18 mouse cellular contexts compared by ENCODE assay signal in genomic region chr2:144236791-144237584, GRCm38 (mm10). TPM values are rescaled to one million over a fixed set of nuclear protein-coding genes. Genes with fewer than 3 reads are reported as not detected.
DNase-seq lines count a peak whose midpoint lies in the region; ATAC-seq and TF ChIP-seq lines count a peak whose summit lies in the region.
"Had no signal": no experiment of that assay in that cellular context is flagged by ENCODE, and none has a peak within 500 bp of the region (broad histone marks: within the 10 kb centered on the region; RNA-seq: fewer than 3 reads in every experiment).

No protein-coding gene starts in this region.

- no peaks in the 10 kb centered on the region for H3K9me3 ChIP-seq in intestine, embryonic 16.5 days (ENCODE audit: control insufficient read depth, low read length)
- H3K9me3 ChIP-seq in stomach, postnatal 0 days (ENCODE audit: control insufficient read depth, low read length): 0 out of 2 replicates have a peak, but pooled peaks cover 7% of the 10 kb centered on the region
- no peaks in the 10 kb centered on the region for H3K9me3 ChIP-seq in forebrain, embryonic 14.5 days (replicated peaks; ENCODE audit: control insufficient read depth, low read length)
- H3K9me3 ChIP-seq: embryonic facial prominence, embryonic 13.5 days; forebrain, embryonic 13.5 days; hindbrain, embryonic 13.5 days had no signal

- no peak for TF ChIP-seq POLR2A in bone marrow macrophage, adult 2 months (IDR thresholded peaks at IDR 0.05; ENCODE audit: borderline replicate concordance, low read depth, low read length)

- 65% methylated on average over 9 of the region's 9 CpGs for WGBS in intestine, embryonic 16.5 days
- WGBS in stomach, postnatal 0 days: 57% methylated on average over 9 of the region's 9 CpGs
- WGBS in forebrain, embryonic 14.5 days: 71% methylated on average over 9 of the region's 9 CpGs

- no peaks in the 10 kb centered on the region for H3K27me3 ChIP-seq in intestine, embryonic 16.5 days (replicated peaks; ENCODE audit: control insufficient read depth, insufficient read depth, low read length)
- H3K27me3 ChIP-seq in stomach, postnatal 0 days (ENCODE audit: control insufficient read depth, insufficient read depth, low read length): no peaks in the 10 kb centered on the region
- H3K27me3 ChIP-seq in forebrain, embryonic 14.5 days (replicated peaks; ENCODE audit: control insufficient read depth, insufficient read depth, low read length): no peaks in the 10 kb centered on the region
- H3K27me3 ChIP-seq: embryonic facial prominence, embryonic 13.5 days; forebrain, embryonic 13.5 days; heart, embryonic 13.5 days; hindbrain, embryonic 13.5 days had no signal

- ATAC-seq in intestine, embryonic 16.5 days: peak; percentile 60
- ATAC-seq in stomach, postnatal 0 days (ENCODE audit: low FRiP score, low TSS enrichment): peak; percentile 54; the same call in 1 of the 2 replicates
- no peak for ATAC-seq in forebrain, embryonic 14.5 days
- ATAC-seq: forebrain, embryonic 13.5 days; inflammation-experienced regulatory T-cells, adult 6 months had no signal

- intact Hi-C loops in heart, postnatal 10 days (cut with DNase I): no loop called here

- TF ChIP-seq CTCF in bone marrow macrophage, adult 2 months (IDR thresholded peaks at IDR 0.05; ENCODE audit: low read depth, low read length): no peak
- no peak for TF ChIP-seq CTCF in stomach, postnatal 0 days (IDR thresholded peaks at IDR 0.05; ENCODE audit: low read depth)

- no peaks in the 10 kb centered on the region for H3K36me3 ChIP-seq in intestine, embryonic 16.5 days (ENCODE audit: control insufficient read depth, insufficient read depth, low read length)
- no peaks in the 10 kb centered on the region for H3K36me3 ChIP-seq in stomach, postnatal 0 days (ENCODE audit: control insufficient read depth, insufficient read depth, low read length)
- H3K36me3 ChIP-seq in forebrain, embryonic 14.5 days (ENCODE audit: control insufficient read depth, insufficient read depth, low read length): no peaks in the 10 kb centered on the region
- H3K36me3 ChIP-seq: embryonic facial prominence, embryonic 13.5 days; heart, embryonic 13.5 days; hindbrain, embryonic 13.5 days had no signal

- no peak overlapping the region for H3K9ac ChIP-seq in intestine, embryonic 16.5 days (ENCODE audit: low read depth, low read length)
- H3K9ac ChIP-seq in stomach, postnatal 0 days (ENCODE audit: low read length): no peak overlapping the region
- H3K9ac ChIP-seq in forebrain, embryonic 14.5 days (ENCODE audit: low read length): no peak overlapping the region
- H3K9ac ChIP-seq: embryonic facial prominence, embryonic 13.5 days; forebrain, embryonic 13.5 days; heart, embryonic 13.5 days; hindbrain, embryonic 13.5 days had no signal

- no peak for TF ChIP-seq EP300 in stomach, postnatal 0 days (optimal IDR thresholded peaks at IDR 0.05)

- 0 out of 2 replicates have a peak overlapping the region, but pooled peaks have one; percentile 1 for H3K27ac ChIP-seq in bone marrow macrophage, adult 2 months (ENCODE audit: insufficient read depth, low read depth, low read length)
- no peak overlapping the region for H3K27ac ChIP-seq in intestine, embryonic 16.5 days (ENCODE audit: low read length)
- no peak overlapping the region for H3K27ac ChIP-seq in stomach, postnatal 0 days (replicated peaks)
- H3K27ac ChIP-seq in forebrain, embryonic 14.5 days (ENCODE audit: low read depth, low read length): no peak overlapping the region
- H3K27ac ChIP-seq: embryonic facial prominence, embryonic 13.5 days; forebrain, embryonic 13.5 days; heart, embryonic 13.5 days; hindbrain, embryonic 13.5 days had no signal

- no peak overlapping the region for H3K4me3 ChIP-seq in bone marrow macrophage, adult 2 months (ENCODE audit: insufficient read depth, low read length)
- no peak overlapping the region for H3K4me3 ChIP-seq in intestine, embryonic 16.5 days (ENCODE audit: low read length)
- H3K4me3 ChIP-seq in stomach, postnatal 0 days (ENCODE audit: low read depth, low read length): no peak overlapping the region
- no peak overlapping the region for H3K4me3 ChIP-seq in forebrain, embryonic 14.5 days (ENCODE audit: low read depth, low read length)
- H3K4me3 ChIP-seq: embryonic facial prominence, embryonic 13.5 days; forebrain, embryonic 13.5 days; heart, embryonic 13.5 days; hindbrain, embryonic 13.5 days had no signal

- peak; percentile 90 for DNase-seq in heart, adult 11 months
- no peak for DNase-seq in heart, postnatal 10 days
- no peak for DNase-seq in stomach, postnatal 0 days (ENCODE audit: low spot score)
- no peak for DNase-seq in kidney, adult 18-20 months
- no peak for DNase-seq in forebrain, embryonic 14.5 days (ENCODE audit: low spot score)
- DNase-seq: adrenal gland, postnatal 10 days; cerebellum, adult 18-20 months; cerebellum, adult 9-11 months; cerebellum, postnatal 36 days; gastrocnemius, postnatal 14 days; heart, postnatal 4 days had no signal

- peaks cover 23% of the 10 kb centered on the region for H3K4me1 ChIP-seq in bone marrow macrophage, adult 2 months (ENCODE audit: control insufficient read depth, insufficient read depth, low read length)
- 0 out of 2 replicates have a peak, but pooled peaks cover 3% of the 10 kb centered on the region for H3K4me1 ChIP-seq in intestine, embryonic 16.5 days (ENCODE audit: control insufficient read depth, insufficient read depth, low read length)
- H3K4me1 ChIP-seq in stomach, postnatal 0 days (replicated peaks; ENCODE audit: control insufficient read depth, insufficient read depth): peaks cover 2% of the 10 kb centered on the region; the same call in 1 of the 2 replicates
- H3K4me1 ChIP-seq in forebrain, embryonic 14.5 days (ENCODE audit: control insufficient read depth, insufficient read depth, low read length): no peaks in the 10 kb centered on the region
- H3K4me1 ChIP-seq: forebrain, embryonic 13.5 days; heart, embryonic 13.5 days had no signal

- no peak overlapping the region for H3K4me2 ChIP-seq in intestine, embryonic 16.5 days (ENCODE audit: low read depth, low read length)
- H3K4me2 ChIP-seq in stomach, postnatal 0 days (replicated peaks; ENCODE audit: low read depth): no peak overlapping the region
- H3K4me2 ChIP-seq in forebrain, embryonic 14.5 days (ENCODE audit: low read length): no peak overlapping the region
- H3K4me2 ChIP-seq: embryonic facial prominence, embryonic 13.5 days; forebrain, embryonic 13.5 days; heart, embryonic 13.5 days; hindbrain, embryonic 13.5 days had no signal

RNA-seq across cellular contexts. Expression of gene Mgme1, which starts 33.5 kb away (rescaled TPM):
- total RNA-seq in heart, postnatal 10 days (2021): 10 to 100 TPM in 1 of 2 experiments, 1 to 10 TPM in 1; 9.8 to 11.5 TPM
- polyA plus RNA-seq in bone marrow macrophage, adult 2 months (2012; ENCODE audit: insufficient read depth, insufficient read length, missing spikeins): 12.2 and 13.2 TPM in 2 replicates
- polyA plus RNA-seq in intestine, embryonic 16.5 days (2015; fragmentation: Nextera tagmentation; extraction: Ambion mirVana): 22.8 and 23.9 TPM in 2 replicates
- polyA plus RNA-seq in stomach, postnatal 0 days (2015; fragmentation: Nextera tagmentation; extraction: Ambion mirVana): 6.8 and 8.4 TPM in 2 replicates
- 10.5 and 12.5 TPM in 2 replicates for polyA plus RNA-seq in forebrain, embryonic 14.5 days (2014; fragmentation: Nextera tagmentation; extraction: Ambion mirVana)

RNA-seq across cellular contexts. Expression of gene Snx5, which starts 33.7 kb away (rescaled TPM):
- total RNA-seq in heart, postnatal 10 days (2021): 10 to 100 TPM; 60.1 to 68.5 TPM
- 867 and 1,049 TPM in 2 replicates for polyA plus RNA-seq in bone marrow macrophage, adult 2 months (2012; ENCODE audit: insufficient read depth, insufficient read length, missing spikeins)
- polyA plus RNA-seq in intestine, embryonic 16.5 days (2015; fragmentation: Nextera tagmentation; extraction: Ambion mirVana): 147 and 149 TPM in 2 replicates
- polyA plus RNA-seq in stomach, postnatal 0 days (2015; fragmentation: Nextera tagmentation; extraction: Ambion mirVana): 63.5 and 64.0 TPM in 2 replicates
- polyA plus RNA-seq in forebrain, embryonic 14.5 days (2014; fragmentation: Nextera tagmentation; extraction: Ambion mirVana): 61.7 and 64.5 TPM in 2 replicates
